Mouse (Mus musculus): Measurements from ENCODE around the gene Carns1.
"Not testable (repeated sequence)": the region's sequence is repeated elsewhere in the genome, so short reads cannot be mapped to it uniquely, and the experiment has no call there.

The Carns1 gene

DNA sequence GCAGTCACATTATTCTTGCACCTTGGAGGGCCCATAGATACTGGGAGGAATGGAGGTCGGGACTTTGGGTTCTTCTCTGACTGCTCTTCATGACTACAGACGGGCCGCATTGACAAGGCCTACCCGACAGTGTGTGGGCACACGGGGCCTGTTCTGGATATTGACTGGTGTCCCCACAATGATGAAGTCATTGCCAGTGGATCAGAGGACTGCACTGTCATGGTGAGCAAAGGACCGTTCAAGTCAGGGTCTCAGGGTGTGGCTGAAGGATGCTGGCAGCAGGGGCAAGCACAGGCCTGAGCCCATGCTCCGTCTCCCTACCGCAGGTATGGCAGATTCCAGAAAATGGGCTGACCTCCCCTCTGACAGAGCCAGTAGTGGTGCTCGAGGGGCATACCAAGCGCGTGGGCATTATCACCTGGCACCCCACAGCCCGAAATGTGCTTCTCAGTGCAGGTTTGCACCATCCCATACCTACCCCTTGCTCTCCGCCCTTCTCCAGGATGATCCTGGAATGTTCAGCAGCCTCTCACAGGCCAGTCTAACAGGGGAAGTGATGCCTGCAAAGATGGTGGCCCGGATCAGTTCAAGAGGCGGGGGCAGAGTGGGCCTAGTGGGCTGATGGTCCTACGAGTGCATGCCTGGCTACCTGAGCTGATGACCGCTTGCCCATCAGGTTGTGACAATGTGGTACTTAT is 25.4 kb downstream of the Carns1 start:
- DNase-seq, result no peak

DNA sequence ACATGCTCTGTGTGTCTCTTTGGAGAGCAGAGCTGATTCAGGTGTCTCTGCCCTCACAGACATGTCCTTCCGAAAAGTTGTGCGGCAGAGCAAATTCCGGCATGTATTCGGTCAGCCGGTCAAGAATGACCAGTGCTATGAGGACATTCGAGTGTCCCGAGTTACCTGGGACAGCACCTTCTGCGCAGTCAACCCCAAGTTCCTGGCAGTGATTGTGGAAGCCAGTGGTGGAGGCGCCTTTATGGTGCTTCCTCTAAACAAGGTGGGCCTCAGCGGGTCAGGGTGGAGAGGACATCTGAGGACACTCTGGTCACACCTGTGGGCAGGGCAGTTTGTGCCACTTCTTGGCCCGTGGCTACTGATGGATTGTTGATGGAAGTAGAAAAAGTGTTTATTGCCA is 26.0 kb downstream of the Carns1 start:
- no peak for DNase-seq

DNA sequence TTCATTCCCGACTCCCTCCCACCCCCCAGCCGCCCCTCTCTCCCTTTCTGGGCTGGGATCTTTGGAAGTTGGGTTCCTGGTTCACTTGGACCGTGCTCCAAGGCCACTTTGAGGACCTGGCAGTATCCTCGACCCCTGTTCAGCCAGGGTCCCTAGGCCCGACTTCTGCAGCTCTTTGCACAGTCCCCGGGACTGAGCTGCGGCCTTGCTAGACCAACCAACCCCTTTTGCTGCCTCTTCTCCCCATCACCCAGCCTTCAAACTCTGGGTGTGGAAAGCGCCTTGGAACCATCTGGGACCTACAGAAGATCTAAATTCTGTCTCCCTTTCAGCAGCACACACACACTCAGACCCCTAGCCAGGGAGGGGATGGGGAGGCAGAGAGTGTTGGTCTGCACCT is 26.5 kb downstream of the Carns1 start:
- DNase-seq, result no peak

DNA sequence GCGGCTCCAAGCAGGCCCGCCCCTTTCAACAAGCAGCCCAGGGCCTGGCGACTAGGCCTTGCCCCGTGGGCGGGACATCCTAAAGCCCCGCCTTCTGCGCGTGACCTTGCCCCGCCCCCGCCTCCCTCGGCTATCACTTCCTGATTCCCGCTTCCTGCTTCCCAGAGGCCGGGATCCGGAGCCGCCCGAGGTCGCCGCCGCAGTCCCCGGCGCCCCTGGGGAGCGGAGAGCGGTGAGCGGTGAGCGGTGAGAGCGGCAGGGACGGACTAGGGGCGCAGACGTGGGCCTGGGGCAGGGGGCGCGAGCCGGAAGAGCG is 26.8 kb downstream of the Carns1 start, which contains the start of gene Coro1b:
Gene Coro1b, plus strand, starts transcription at position 129 of the 316 bp plus-strand sequence.
- DNase-seq, result peak; percentile 99

DNA sequence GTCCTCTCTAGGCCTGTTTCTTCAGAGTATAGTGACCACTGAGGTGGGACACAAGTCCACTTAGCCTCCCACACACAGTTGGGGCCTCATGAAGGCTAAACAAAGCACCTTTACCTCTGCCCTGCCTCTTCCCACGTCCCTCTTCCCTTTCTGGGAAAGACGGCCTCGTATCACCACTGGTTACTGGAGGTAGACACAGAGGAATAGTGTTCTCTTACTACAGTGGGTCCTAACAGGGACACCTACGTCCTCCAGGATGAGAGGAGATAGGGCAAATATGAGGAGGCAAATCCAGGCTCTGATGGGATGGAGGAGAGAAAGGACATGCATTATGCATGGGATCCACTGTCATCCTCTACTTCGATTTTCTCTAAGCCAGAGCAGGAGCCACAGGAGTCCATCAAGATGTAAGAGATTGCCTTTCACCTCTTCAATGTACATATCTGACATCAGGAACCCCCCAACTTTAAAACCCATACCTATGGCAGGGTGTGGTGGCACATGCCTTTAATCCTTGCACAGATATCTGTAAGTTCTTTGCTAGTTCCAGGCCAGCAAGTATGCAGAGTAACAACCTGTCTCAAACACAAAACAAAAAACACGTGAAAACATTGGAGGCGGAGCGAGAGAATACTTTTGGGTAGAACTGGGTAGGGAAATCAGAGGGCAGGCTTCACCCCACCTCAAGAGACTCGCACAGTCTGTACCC is 27.3 kb downstream of the Carns1 start:
- no peak for DNase-seq

DNA sequence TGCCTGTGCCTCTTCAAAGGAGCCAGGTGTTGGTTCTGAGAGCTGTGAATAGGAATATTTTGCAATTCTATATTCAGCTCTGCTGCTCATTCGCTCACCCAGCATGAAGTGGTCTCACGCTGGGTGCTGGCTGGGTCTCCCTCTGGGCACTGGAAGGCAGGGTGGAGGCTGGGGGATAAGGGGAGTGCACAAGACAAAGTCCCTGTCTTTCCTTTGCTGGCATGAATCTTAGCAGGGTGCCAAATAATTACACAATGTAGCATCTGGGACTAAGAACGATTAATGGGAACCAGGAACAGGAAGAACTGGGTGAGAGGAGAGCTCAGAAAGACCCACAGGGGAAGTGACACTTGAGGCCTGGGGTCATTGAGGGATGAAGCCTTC is 28.3 kb downstream of the Carns1 start:
- DNase-seq, result no peak

DNA sequence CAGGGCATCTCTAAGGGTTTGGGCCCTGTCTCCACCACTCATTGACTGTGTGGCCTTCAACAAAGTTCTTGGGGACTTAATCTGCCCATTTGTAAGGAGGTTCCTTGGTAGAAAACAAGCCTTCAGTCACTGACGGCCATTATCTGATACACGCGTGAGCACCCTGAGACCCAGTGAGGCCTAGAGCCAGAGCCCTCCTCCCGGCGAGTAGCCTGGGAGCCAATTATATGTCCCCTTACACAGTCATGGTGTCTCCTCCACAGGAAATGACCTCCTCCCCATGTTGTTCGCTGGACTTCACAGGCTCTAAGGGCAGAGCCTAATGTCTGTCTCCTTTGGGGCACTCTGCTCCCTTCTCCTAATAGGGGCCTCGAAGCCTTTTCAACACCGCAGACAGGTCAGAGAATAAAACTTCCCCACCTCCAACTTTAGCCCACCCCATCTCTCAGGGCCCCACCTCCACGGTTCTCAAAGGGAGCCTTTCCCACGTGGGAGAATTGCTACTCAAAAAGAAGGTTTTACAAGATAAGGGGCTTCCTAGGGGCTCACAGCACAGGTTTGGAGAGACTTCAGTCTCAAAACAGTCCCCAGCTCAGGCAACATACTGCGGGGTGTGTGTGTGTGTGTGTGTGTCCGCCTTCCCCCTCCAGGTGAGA is 28.8 kb downstream of the Carns1 start:
- no peak for DNase-seq

DNA sequence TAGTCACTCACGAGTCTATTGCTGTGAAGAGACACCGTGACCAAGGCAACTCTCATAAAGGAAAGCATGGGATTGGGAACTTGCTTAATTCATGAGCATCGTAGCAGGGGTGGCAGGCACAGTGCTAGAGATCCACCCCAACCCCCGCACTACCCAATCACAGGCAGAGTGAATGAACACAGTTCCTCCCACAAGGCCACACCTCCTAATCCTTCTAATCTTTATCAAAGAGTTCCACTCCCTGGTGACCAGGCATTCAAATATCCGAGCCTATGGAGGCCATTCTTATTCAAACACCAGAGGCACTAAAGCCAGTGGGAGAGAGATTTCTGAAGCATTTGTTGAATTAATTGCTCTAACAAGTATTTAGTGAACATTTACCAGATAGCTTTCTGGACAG is 29.3 kb downstream of the Carns1 start:
- DNase-seq, result no peak

DNA sequence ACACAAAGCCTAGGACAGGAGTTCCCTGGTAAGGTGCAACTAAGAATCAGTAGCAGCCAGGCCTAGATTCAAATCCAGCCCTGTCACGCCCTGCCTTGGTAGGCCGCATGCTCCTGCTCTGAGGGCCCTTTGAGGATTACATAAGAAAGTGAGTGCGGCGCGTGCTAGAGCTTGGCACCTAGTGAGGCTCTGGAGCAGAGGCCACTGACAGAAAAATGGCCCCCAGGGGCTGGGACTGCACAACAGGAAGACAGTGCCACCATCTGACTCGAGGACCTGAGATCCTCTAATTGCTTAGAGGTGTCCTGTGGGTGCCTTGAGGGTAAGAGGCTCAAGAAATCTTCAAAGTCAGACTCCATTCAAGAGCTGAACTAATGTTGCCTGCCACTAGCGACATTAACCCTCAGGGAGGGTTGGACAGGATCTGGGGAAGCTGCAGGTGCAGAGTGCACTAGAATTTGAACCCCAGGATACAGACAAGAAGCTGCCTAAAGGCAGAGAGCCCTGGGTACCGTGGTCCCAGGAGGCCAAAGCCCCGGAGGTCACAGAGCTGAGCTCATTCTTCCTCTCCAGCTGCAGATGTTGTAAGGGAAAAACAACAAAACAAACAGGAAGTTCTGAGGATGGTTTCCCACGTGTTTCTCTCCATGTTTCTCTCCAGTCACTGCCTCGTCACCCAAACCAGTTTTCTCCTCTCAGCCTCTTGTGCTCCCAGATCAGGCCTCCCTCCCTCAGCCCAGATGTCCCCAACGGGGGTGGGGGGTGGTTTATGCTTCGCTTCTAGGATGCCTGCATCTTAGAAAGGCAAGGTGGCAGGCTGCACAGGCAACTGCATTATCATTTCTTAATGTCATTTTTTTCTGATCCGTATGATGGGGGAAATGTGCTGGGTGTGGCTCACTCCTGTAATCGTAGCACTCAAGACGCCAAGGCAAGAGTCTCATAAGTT is 30.5 kb downstream of the Carns1 start:
- DNase-seq, result peak; percentile 51

DNA sequence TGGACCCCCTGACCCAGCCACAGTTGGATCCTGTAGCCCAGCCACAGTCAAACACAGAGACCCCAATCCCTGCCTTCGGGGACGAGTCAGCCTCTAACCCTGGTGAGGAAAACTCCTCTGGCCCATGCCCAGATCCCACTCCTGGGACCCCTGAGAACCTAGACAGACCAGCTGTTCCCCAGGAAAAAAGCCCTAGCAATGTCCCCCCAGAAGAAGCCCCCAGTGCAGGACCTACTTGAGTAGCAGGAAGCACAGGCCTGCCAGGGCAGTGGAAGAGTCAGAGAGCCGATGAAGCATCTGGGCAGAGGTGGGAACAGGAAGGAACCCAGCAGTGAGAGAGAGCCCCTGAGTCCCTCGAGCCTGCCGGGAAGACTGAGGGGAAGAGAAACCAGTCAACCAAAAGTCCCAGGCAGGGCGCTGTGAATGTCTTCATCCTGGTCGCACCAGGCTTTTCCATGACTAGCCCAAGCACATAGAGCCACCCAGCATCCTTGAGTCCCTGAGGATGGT is 31.5 kb downstream of the Carns1 start, which contains the start of gene Cabp4:
Gene Cabp4, minus strand, starts transcription at position 275 of the 510 bp plus-strand sequence.
- no peak for DNase-seq

DNA sequence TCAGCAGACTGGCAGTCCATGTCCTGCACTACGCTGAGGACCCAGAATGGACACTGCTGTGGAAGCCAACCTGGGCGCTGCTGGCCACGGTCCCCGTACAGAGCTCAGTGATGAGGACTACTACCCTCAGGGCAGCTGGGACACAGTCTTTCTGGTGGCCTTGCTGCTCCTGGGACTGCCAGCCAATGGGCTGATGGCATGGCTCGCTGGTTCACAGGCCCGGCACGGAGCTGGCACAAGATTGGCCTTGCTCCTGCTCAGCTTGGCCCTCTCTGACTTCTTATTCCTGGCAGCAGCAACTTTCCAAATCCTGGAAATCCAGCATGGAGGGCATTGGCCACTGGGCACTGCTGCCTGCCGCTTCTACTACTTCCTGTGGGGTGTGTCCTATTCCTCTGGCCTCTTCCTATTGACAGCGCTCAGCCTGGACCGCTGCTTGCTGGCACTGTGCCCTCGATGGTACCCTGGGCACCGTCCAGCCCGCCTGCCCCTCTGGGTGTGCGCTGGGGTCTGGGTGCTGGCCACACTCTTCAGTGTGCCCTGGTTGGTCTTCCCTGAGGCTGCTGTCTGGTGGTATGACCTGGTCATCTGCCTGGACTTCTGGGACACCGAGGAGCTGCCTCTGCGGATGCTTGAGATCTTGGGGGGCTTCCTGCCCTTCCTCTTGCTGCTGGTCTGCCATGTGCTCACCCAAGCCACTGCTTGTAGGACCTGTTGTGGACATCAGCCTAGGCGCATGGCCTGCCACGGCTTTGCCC is 32.7 kb downstream of the Carns1 start:
- DNase-seq, result no peak

DNA sequence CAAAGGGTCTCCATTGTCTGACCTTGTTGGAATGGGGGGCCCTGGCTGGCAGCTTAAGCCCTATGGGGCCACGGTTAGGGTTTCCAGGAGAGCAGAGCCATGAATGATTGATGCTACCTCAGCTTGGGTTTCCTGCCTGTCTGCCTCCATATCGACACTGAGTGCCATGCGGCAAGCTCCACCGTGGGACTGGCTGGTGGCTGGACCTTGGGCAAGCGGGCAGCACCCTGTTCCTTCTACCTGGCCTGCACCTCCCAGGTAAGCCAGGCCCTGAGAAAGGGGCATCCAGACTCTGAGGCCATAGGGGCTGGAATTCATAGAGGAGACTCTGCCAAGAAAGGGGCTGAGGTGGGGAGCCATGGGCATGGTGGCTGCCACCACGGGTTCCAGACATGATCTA is 35.1 kb downstream of the Carns1 start:
- no peak for DNase-seq

DNA sequence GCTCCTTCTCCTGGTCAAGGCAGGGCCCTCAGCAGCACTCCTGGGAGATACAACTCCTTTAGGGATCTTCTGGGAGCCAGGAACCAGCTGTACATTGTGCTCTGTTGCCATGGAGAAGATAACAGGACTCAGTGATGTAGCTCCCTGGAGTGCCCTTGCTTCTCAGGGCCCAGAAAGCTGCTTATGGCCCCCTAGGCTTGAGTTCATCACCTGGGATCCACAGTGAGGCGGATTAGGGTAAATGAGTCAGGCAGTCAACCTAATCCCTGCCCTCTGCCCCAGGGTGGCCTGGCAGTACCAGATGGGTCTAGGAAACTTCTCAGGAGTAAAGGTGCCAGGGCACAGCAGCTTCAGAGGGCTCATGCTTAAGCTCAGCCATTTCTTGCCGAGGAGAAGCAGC is 35.8 kb downstream of the Carns1 start, which contains the start of gene Gpr152:
Gene Gpr152, plus strand, starts transcription at position 342 of the 400 bp plus-strand sequence.
- no peak for DNase-seq

DNA sequence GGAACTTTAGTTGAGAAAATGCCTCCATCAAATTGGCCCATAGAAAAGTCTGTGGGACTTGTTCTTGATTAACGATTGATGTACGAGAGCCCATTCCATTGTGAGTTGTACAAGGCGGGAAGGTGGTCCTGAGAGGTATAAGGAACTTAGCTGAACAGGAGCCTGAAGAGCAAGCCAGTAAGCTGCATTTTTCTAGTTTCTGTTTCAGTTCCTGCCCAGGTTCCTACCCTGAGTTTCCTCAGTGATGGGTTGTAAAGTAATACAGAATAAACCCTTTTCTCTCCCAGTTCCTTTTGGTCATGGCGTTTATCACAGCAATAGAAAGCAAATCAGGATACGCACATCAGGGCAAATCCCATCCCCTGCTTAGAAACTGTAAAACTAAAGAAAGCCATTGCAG is 37.4 kb downstream of the Carns1 start:
- no peak for DNase-seq

DNA sequence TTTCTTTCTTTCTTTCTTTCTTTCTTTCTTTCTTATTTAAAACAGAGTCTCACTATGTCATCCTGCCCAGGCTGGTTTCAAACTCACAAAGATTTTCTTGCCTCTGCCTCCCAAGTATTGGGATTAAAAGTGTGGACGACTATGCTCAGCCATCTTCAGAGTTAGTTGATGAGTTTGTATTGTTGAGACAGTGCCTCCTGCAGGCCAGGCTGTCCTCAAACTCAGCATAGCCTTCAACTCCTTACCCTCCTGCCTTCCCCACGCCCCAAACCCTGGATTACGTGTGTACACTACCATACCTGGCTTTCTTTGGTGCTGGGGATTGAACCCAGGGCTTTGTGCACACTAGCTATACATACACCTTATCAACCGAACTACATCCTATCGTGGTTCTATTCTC is 38.8 kb downstream of the Carns1 start:
- DNase-seq, result no peak

DNA sequence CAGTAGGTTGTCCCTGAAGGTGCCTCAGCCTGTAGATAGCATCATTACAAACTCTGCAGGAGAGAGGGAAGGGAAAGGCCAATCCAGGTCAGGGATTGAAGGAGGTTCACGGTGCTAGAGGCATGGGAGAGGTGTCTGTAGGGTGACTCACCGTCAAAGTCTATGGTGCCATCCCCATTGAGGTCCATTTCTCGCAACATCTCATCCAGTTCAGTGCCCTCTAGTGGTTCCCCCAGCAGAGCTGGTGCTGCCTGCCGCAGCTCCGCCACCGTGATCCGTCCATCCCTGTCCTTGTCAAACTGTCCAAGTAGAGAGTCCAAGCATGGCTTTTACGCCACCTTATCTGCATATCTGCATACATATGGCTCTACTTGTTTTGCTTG is 39.3 kb downstream of the Carns1 start:
- DNase-seq, result not testable (repeated sequence)

DNA sequence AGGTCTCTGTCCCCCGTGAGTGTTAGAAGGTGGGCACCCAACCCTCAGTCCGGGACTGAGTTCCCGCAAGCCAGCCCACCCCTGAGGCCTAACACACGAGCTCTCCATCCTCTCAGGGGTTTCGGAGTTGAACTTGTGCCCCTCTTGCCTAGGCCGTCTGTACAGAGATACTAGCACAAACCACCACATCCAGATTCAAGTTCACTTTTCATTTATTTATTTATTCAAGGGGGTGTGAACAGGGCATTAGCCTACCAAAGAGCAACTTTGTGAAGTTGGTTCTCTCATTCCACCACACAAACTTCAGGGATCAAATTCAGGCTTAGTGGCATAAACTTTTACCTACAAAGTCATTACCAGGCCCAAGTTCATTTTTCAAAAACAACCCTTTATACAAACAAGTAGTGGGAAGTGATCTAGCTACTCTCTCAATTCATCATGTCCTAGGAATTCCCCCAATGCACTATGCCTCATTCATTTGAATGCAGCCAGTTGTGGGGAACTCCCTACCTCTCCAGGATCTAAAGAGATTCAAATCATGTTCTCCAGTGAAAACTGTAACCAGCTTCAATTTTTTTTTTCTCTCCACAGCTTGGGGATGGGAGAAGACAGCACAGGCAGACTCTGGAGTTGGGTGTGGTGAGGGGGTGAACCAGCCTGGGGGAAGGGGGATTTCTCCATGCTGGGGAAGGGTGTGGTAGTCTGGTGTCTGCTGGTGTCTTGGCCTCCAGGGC is 39.9 kb downstream of the Carns1 start:
- DNase-seq, result not testable (repeated sequence)

DNA sequence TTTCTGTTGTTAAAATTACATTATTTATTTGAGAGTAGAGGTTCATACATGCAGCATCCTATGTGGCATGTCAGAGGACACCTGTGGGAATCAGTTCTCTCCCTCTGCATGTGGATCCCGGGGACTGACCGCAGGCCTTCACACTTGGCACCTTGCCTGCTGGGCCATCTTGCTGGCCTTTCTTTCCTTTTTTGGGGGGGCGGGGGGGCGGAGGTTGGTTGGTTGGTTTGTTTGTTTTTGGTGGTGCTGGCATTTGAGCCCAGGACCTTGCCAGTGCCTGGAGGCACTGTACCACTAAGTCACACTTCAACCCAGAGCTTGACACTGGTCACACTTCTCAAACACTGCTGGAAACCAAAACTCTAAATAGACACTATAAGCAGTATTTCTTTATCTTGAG is 40.9 kb downstream of the Carns1 start:
- no peak for DNase-seq

DNA sequence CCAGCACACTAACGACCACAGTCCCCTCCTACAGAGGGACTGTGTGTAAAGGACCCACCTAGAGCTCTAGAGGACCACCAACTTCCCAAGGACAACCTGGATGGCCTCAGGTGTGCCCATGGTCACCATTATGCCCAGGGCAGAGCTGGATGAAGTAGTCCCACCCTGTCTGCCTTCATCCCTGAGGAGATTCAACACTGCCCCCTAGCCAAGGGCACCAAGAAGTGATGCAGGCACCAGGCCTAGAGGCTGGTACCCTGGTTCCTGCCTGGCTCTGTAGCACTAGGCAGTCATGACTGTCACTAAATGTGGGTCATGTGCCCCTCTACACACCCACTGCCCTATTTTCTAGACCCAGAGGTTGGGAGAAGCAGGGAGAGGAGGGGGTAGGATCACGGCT is 43.5 kb downstream of the Carns1 start:
- DNase-seq, result no peak

DNA sequence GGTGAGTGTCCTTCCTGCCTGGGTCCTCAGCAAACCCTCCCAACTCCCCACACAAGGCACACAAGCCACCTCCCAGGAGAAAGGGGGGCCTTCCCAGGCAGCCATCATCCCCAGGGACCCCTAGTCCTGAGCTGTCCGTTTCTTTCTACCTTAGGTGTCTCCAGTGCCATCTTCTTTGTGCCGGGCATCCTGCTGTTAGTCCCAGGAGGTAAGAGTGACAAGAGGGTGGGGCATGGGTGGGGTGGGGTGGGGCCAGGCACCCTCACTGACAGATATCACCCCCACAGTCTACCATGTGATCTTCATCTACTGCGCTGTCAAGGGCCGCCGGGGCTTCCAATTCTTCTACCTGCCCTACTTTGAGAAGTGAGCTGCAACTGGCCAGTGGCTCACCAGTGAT is 44.2 kb downstream of the Carns1 start:
- no peak for DNase-seq

DNA sequence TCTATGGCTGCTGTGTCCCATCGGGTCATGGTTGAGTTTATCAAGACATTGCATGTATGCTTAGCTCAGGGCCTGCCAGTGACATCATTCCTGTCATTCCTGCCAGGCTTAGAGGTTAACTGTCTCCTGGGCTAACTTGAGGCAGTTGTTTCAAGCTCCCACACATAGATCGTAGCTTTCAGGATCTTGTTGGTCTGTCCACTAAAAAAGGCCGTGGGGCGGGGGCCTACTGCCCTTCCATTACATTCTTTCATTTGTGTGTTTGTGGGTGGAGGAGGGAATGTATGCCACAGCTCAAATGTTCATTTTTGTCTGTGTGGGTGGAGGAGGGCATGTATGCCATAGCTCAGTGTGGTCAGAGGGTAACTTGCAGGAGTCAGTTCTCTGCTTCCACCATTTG is 45.2 kb downstream of the Carns1 start:
- no peak for DNase-seq
